Mouse (Mus musculus) CD8-positive naive resting alpha-beta T cell, adult 2 months (primary cell): ENCODE data around the gene Pex5.

Experiments used
- DNase-seq, 2 experiments: peaks; one replicate each; pipeline ENCODE4 v3.0.0; 2022; ENCODE audit warnings: low read depth in 2 of 2, low spot score in 2 of 2

The Pex5 gene

GRCm38 (mm10) chr6:124373584-124374206 lies 41.2 kb downstream of the Pex5 start:
- no peak for DNase-seq

GRCm38 (mm10) chr6:124364328-124364727 lies 50.5 kb downstream of the Pex5 start:
- no peak for DNase-seq

- DNase-seq, result peak in 1 of 2 experiments; percentile 43
These were observed 54.3 kb downstream of the Pex5 start for GRCm38 (mm10) chr6:124360549-124360948.

GRCm38 (mm10) chr6:124358953-124359352 lies 55.9 kb downstream of the Pex5 start:
- DNase-seq, result no peak

GRCm38 (mm10) chr6:124353246-124353645 lies 61.6 kb downstream of the Pex5 start:
- DNase-seq, result no peak
